Mouse (Mus musculus) 3134 (cell line): ENCODE measurements around the gene Hesx1.

ENCODE experiments used
- DNase-seq: peaks from one replicate; pipeline ENCODE4 v3.0.0-alpha.2; 2011; ENCODE audit warnings: low spot score; ENCODE audit not compliant: insufficient read length; ENCODE audit errors: extremely low read depth

Hesx1 gene

DNA sequence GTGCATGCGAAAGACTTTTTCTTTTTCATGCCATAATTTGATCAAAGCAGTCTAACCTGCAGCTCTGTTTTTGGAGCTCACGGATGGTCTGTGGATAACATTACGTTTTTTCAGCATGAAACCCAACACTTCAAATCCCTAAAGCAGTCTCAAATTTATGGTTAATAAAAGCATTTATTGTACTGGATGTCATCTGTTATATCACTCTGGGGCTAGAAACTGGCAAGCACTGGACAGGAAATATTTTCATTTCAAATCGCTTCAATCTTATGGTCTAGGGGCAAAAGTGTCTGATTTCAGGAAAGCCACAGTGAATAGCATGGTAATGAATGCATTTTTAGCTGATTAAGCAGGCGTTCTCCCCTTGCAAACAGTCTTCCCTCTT is 57.3 kb downstream of the Hesx1 start:
- DNase-seq: no peak
